Mouse (Mus musculus) kidney, embryonic 15.5 days (tissue): Measurements from ENCODE around the gene Stk31. TPM values are rescaled to one million over a fixed set of nuclear protein-coding genes. Genes with fewer than 3 reads are reported as not detected.

Source experiments
- ATAC-seq: fragments of 200-750 bp; cut with Nextera tagmentation; replicated peaks from 2 replicates; pipeline ENCODE4 v1.8.0; 2017; ENCODE audit warnings: moderate TSS enrichment; ENCODE audit not compliant: low FRiP score
- H3K27ac ChIP-seq: fragments of 300-500 bp; sonication (generic); 2 replicates; pipeline ENCODE4 v1.5.1; 2015; ENCODE audit warnings: mild to moderate bottlenecking, inconsistent platforms
- H3K27me3 ChIP-seq: fragments of 300-500 bp; sonication (generic); 2 replicates; pipeline ENCODE4 v1.6.1; 2015; ENCODE audit warnings: inconsistent platforms
- H3K36me3 ChIP-seq: fragments of 300-500 bp; sonication (generic); 2 replicates; pipeline ENCODE4 v1.6.1; 2015; ENCODE audit warnings: inconsistent platforms
- H3K4me1 ChIP-seq: fragments of 300-500 bp; sonication (generic); 2 replicates; pipeline ENCODE4 v1.6.1; 2015; ENCODE audit warnings: inconsistent platforms
- H3K4me2 ChIP-seq: fragments of 300-500 bp; sonication (generic); 2 replicates; pipeline ENCODE4 v1.6.1; 2015; ENCODE audit warnings: moderate library complexity, mild to moderate bottlenecking, inconsistent platforms
- H3K4me3 ChIP-seq: fragments of 300-500 bp; sonication (generic); replicated peaks from 2 replicates; pipeline ENCODE4 v1.5.1; 2015; ENCODE audit warnings: mild to moderate bottlenecking, inconsistent platforms
- H3K9ac ChIP-seq: fragments of 300-500 bp; sonication (generic); 2 replicates; pipeline ENCODE4 v1.6.1; 2015; ENCODE audit warnings: mild to moderate bottlenecking, inconsistent platforms
- H3K9me3 ChIP-seq: fragments of 300-500 bp; sonication (generic); replicated peaks from 2 replicates; pipeline ENCODE4 v1.6.1; 2016; ENCODE audit warnings: inconsistent platforms
- WGBS: fragments of 180-500 bp; shearing (Covaris S2); methylation state at CpG from one replicate; pipeline ENCODE4 v1.1.7; 2015; ENCODE audit warnings: mixed read lengths; 5-methylcytosine and 5-hydroxymethylcytosine counted together
- polyA plus RNA-seq: library from polyadenylated mRNA; unstranded; fragments of >200 nt; fragmentation: Nextera tagmentation; extraction: Ambion mirVana; gene quantifications from 2 replicates; pipeline ENCODE4 v1.2.1, GENCODE M21; 2015

The Stk31 gene
- polyA plus RNA-seq = 0.09 TPM in 1 of 2 replicates, not detected in the other

GRCm38 (mm10) chr6:49395316-49395715, at the start of gene Stk31:
Gene Stk31 (plus strand): TSS chr6:49395604.
- WGBS = 92% methylated on average over 34 of the region's 34 CpGs
- Histone ChIP-seq H3K27ac (no peak within 1 kb of the TSS), H3K9ac (no peak within 1 kb of the TSS), H3K4me2 (no peak within 1 kb of the TSS), H3K9me3 (no peaks in the 10 kb centered on the region), H3K4me1 (no peaks in the 10 kb centered on the region), H3K36me3 (no peaks in the 10 kb centered on the region), H3K27me3 (0 out of 2 replicates have a peak, but pooled peaks cover 2% of the 10 kb centered on the region), H3K4me3 (no peak within 1 kb of the TSS)
- no peak for ATAC-seq

GRCm38 (mm10) chr6:49349826-49350225, 45.6 kb upstream of the Stk31 start:
- H3K9ac ChIP-seq = no peak overlapping the region
- H3K4me2 ChIP-seq = no peak overlapping the region
- no peaks in the 10 kb centered on the region for H3K4me1 ChIP-seq
- 89% methylated on average over 7 of the region's 7 CpGs for WGBS
- ATAC-seq = no peak
- no peak overlapping the region for H3K27ac ChIP-seq
- H3K27me3 ChIP-seq = no peaks in the 10 kb centered on the region
- no peaks in the 10 kb centered on the region for H3K36me3 ChIP-seq
- H3K4me3 ChIP-seq = no peak overlapping the region
- H3K9me3 ChIP-seq = 0 out of 2 replicates have a peak, but pooled peaks cover 2% of the 10 kb centered on the region

GRCm38 (mm10) chr6:49354613-49355012, 40.8 kb upstream of the Stk31 start:
- Histone ChIP-seq H3K4me2 (no peak overlapping the region), H3K9ac (no peak overlapping the region), H3K4me3 (no peak overlapping the region), H3K27ac (no peak overlapping the region), H3K27me3 (no peaks in the 10 kb centered on the region), H3K4me1 (no peaks in the 10 kb centered on the region), H3K9me3 (0 out of 2 replicates have a peak, but pooled peaks cover 2% of the 10 kb centered on the region), H3K36me3 (no peaks in the 10 kb centered on the region)
- 88% methylated on average over 3 of the region's 3 CpGs for WGBS
- ATAC-seq = no peak

- no peak overlapping the region for H3K9ac ChIP-seq
- no peak for ATAC-seq
- H3K36me3 ChIP-seq = no peaks in the 10 kb centered on the region
- H3K9me3 ChIP-seq = 0 out of 2 replicates have a peak, but pooled peaks cover under 1% of the 10 kb centered on the region
- WGBS = 77% methylated on average over 4 of the region's 4 CpGs
- no peaks in the 10 kb centered on the region for H3K27me3 ChIP-seq
- no peak overlapping the region for H3K27ac ChIP-seq
- H3K4me3 ChIP-seq = no peak overlapping the region
- H3K4me2 ChIP-seq = no peak overlapping the region
- no peaks in the 10 kb centered on the region for H3K4me1 ChIP-seq
Measured at GRCm38 (mm10) chr6:49355171-49355570, 40.2 kb upstream of the Stk31 start.

DNA sequence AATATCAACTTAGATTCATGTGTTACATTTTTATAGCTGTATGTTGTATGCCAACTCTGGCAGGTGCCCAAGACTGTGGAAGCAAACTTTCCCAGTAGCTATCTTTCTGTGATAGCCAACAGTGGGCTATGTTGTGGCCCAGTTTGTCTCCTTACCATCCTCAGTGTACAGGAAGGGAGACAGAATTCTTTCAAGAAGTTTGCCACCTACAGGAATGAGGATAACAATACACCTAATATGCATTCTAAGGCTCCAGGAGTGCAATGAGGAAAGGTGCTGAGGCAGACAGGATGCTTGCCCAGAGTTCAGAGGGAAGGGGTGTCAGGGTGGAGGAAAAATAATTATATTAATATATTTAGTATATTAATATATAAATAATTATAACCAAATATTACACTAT, 35.0 kb upstream of the Stk31 start:
- ATAC-seq = no peak
- Histone ChIP-seq H3K9me3 (no peaks in the 10 kb centered on the region), H3K4me2 (no peak overlapping the region), H3K9ac (no peak overlapping the region), H3K4me3 (no peak overlapping the region), H3K36me3 (no peaks in the 10 kb centered on the region), H3K27ac (no peak overlapping the region), H3K27me3 (no peaks in the 10 kb centered on the region), H3K4me1 (no peaks in the 10 kb centered on the region)

- Histone ChIP-seq H3K27ac (peak within 1 kb of the TSS; percentile 85), H3K9ac (peak within 1 kb of the TSS; percentile 64), H3K27me3 (no peaks in the 10 kb centered on the region), H3K4me3 (peak within 1 kb of the TSS; percentile 63), H3K4me1 (peaks cover 11% of the 10 kb centered on the region), H3K4me2 (peak within 1 kb of the TSS; percentile 91), H3K9me3 (no peaks in the 10 kb centered on the region), H3K36me3 (no peaks in the 10 kb centered on the region)
- peak; percentile 98 for ATAC-seq
- 3% methylated on average over 49 of the region's 49 CpGs for whole genome bisulfite sequencing
Measured at GRCm38 (mm10) chr6:49367159-49368054, 28.0 kb upstream of the Stk31 start, which contains the start of gene Fam221a. Gene Fam221a (plus strand): TSS chr6:49367739.

DNA sequence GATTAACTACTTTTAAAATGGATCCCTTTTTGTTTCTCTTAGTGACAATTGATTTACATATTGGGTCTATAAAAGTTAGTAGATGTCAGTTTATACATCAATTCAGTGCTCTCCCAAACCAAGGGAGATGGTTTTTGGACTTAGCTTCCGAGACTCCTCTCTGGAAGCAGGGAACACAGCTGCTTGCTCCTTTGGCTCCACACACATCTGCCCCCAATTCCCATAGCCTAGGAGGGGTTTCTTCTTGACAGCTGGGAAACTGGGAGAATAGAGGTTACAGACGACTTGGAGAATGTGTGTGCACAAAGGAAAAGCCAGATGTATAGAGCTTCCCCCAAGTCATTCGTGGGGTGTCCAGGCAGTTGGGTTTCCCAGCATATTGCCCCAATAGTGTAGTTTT, 27.2 kb upstream of the Stk31 start:
- peak overlapping the region; percentile 64 for H3K9ac ChIP-seq
- no peaks in the 10 kb centered on the region for H3K27me3 ChIP-seq
- H3K4me2 ChIP-seq = peak overlapping the region; percentile 91
- H3K36me3 ChIP-seq = no peaks in the 10 kb centered on the region
- H3K4me1 ChIP-seq = peaks cover 11% of the 10 kb centered on the region
- no peak overlapping the region for H3K27ac ChIP-seq
- no peak for ATAC-seq
- 41% methylated on average over 3 of the region's 3 CpGs for WGBS
- no peaks in the 10 kb centered on the region for H3K9me3 ChIP-seq
- H3K4me3 ChIP-seq = peak overlapping the region; percentile 63

DNA sequence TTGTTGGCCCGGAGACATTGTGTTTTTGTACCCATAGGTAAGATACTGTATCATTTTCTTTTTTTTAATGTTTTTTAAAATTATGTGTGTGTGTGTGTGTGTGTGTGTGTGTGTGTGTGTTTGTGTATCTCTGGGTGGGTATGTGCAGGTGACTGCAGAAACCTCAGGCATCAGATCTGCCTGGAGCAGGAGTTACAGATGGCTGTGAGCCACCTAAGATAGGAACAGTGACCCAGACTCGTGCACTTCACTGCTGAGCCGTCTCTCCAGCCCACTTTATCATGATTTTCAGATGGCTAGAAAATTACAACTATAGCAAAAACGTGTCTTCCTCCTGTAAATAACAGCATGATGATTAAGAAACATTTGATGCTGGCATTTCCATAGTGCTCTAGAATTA, 22.7 kb upstream of the Stk31 start:
- Histone ChIP-seq H3K36me3 (no peaks in the 10 kb centered on the region), H3K9ac (no peak overlapping the region), H3K9me3 (no peaks in the 10 kb centered on the region), H3K27me3 (no peaks in the 10 kb centered on the region), H3K27ac (no peak overlapping the region), H3K4me1 (peaks cover 7% of the 10 kb centered on the region), H3K4me3 (no peak overlapping the region), H3K4me2 (no peak overlapping the region)
- no peak for ATAC-seq
- WGBS = 83% methylated on average over 4 of the region's 4 CpGs

DNA sequence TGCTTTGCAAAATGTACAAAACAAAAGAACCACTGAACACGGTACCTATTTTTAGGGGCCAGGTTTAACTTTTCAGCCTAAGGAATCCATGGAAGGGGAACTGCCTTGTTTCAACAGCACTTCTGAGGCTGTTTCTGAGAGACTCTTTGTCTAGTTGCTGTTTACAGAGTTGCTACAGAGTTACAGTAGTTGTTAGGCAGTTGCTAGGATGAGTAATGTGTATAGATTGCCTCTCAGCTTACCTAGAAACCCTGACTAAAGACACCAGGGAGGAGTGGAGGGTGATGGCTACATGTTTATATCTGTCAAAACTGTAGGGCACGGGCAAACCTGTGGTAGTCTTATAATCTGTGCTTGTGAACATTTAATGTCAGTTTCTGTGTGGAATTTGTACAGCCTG, 21.5 kb upstream of the Stk31 start:
- Histone ChIP-seq H3K27me3 (no peaks in the 10 kb centered on the region), H3K4me2 (no peak overlapping the region), H3K36me3 (no peaks in the 10 kb centered on the region), H3K4me3 (no peak overlapping the region), H3K27ac (no peak overlapping the region), H3K4me1 (no peaks in the 10 kb centered on the region), H3K9ac (no peak overlapping the region), H3K9me3 (no peaks in the 10 kb centered on the region)
- 85% methylated on average over 2 of the region's 2 CpGs for WGBS
- ATAC-seq = no peak

DNA sequence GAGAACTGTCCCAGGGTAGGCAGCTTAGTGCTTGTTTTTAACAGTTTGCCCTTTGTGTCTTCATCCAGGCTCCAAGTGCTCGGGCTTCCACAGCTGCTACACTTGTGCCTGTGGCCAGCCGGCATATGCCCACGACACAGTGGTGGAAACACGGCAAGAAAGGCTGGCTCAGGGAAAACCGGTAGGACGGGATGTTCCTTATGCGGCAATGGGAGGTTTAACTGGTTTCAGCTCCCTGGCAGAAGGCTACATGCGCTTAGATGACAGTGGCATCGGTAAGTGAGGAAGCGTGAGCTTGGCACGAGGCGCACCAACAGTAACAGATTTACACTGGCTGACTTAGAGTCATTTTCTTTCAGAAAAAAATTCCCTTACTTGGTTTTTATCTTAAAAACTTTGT, 17.1 kb upstream of the Stk31 start:
- no peaks in the 10 kb centered on the region for H3K9me3 ChIP-seq
- peaks cover 10% of the 10 kb centered on the region; the same call in 1 of the 2 replicates for H3K36me3 ChIP-seq
- no peak overlapping the region for H3K4me3 ChIP-seq
- no peak for ATAC-seq
- no peaks in the 10 kb centered on the region for H3K27me3 ChIP-seq
- H3K4me2 ChIP-seq = no peak overlapping the region
- no peak overlapping the region for H3K9ac ChIP-seq
- no peaks in the 10 kb centered on the region for H3K4me1 ChIP-seq
- WGBS = 72% methylated on average over 12 of the region's 12 CpGs
- H3K27ac ChIP-seq = no peak overlapping the region

GRCm38 (mm10) chr6:49394276-49394675, 1.1 kb upstream of the Stk31 start:
- no peak for ATAC-seq
- Histone ChIP-seq H3K36me3 (no peaks in the 10 kb centered on the region), H3K9me3 (no peaks in the 10 kb centered on the region), H3K4me3 (no peak overlapping the region), H3K9ac (no peak overlapping the region), H3K27me3 (no peaks in the 10 kb centered on the region), H3K4me2 (no peak overlapping the region), H3K27ac (no peak overlapping the region), H3K4me1 (no peaks in the 10 kb centered on the region)
- 69% methylated on average over 1 of the region's 1 CpGs for WGBS

DNA sequence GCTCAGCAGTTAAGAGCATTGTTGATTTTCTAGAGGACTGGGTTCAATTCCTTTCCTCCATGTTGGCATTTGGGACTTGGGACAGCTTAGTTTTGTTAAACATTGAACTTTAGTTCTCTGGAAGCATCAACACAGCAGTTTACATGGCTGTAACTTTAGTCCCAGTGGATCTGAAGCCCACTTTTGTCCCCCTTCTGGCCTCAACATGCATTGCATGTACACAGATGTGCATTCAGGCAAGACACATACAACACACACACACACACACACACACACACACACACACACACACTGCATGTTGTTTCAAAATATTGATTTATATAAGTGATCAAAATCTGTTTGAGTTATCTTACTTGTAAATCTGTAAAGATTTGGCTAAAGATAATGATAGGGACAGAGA, 2.1 kb downstream of the Stk31 start:
- Histone ChIP-seq H3K4me3 (no peak overlapping the region), H3K4me1 (no peaks in the 10 kb centered on the region), H3K36me3 (no peaks in the 10 kb centered on the region), H3K9me3 (no peaks in the 10 kb centered on the region), H3K27ac (no peak overlapping the region), H3K27me3 (0 out of 2 replicates have a peak, but pooled peaks cover 2% of the 10 kb centered on the region), H3K9ac (no peak overlapping the region), H3K4me2 (no peak overlapping the region)
- no peak for ATAC-seq
